Mouse (Mus musculus): ENCODE data around the gene Olfr284. TPM values are rescaled to one million over a fixed set of nuclear protein-coding genes. Genes with fewer than 3 reads are reported as not detected.

The Olfr284 gene
- polyA plus RNA-seq, 1 experiment from 2014 or later: not detected

Other genes starting within 250 kb of the Olfr284 start
- 119 and 127 TPM in 2 replicates for gene Pfkm, start 248.4 kb downstream of the Olfr284 start, polyA plus RNA-seq (2015; fragmentation: Nextera tagmentation; extraction: Ambion mirVana)
- 16.7 and 19.0 TPM in 2 replicates for gene Senp1, start 247.2 kb downstream of the Olfr284 start, polyA plus RNA-seq (2015; fragmentation: Nextera tagmentation; extraction: Ambion mirVana)
- 77.6 and 78.1 TPM in 2 replicates for gene Asb8, start 175.4 kb downstream of the Olfr284 start, polyA plus RNA-seq (2015; fragmentation: Nextera tagmentation; extraction: Ambion mirVana)
- gene Ccdc184, start 173.8 kb downstream of the Olfr284 start, polyA plus RNA-seq (2015; fragmentation: Nextera tagmentation; extraction: Ambion mirVana): 1.6 and 1.7 TPM in 2 replicates
- not detected in 2 replicates for gene Olfr288, start 145.4 kb downstream of the Olfr284 start, polyA plus RNA-seq (2015; fragmentation: Nextera tagmentation; extraction: Ambion mirVana)
- not detected in 2 replicates for gene Gm44579, start 120.0 kb downstream of the Olfr284 start, polyA plus RNA-seq (2015; fragmentation: Nextera tagmentation; extraction: Ambion mirVana)
- not detected in 2 replicates for gene Olfr287, start 119.9 kb downstream of the Olfr284 start, polyA plus RNA-seq (2015; fragmentation: Nextera tagmentation; extraction: Ambion mirVana)
- not detected in 2 replicates for gene Olfr286, start 106.5 kb downstream of the Olfr284 start, polyA plus RNA-seq (2015; fragmentation: Nextera tagmentation; extraction: Ambion mirVana)
- not detected in 2 replicates for gene H1fnt, start 83.7 kb downstream of the Olfr284 start, polyA plus RNA-seq (2015; fragmentation: Nextera tagmentation; extraction: Ambion mirVana)
- 1.1 and 1.8 TPM in 2 replicates for gene Zfp641, start 44.8 kb downstream of the Olfr284 start, polyA plus RNA-seq (2015; fragmentation: Nextera tagmentation; extraction: Ambion mirVana)
- gene Olfr285, start 23.6 kb downstream of the Olfr284 start, polyA plus RNA-seq (2015; fragmentation: Nextera tagmentation; extraction: Ambion mirVana): not detected in 2 replicates
- gene Olfr283, start 40.0 kb upstream of the Olfr284 start, polyA plus RNA-seq (2015; fragmentation: Nextera tagmentation; extraction: Ambion mirVana): not detected in 2 replicates
- not detected in 2 replicates for gene Olfr282, start 90.2 kb upstream of the Olfr284 start, polyA plus RNA-seq (2015; fragmentation: Nextera tagmentation; extraction: Ambion mirVana)
- gene Olfr281, start 111.6 kb upstream of the Olfr284 start, polyA plus RNA-seq (2015; fragmentation: Nextera tagmentation; extraction: Ambion mirVana): not detected in 2 replicates
- gene OR5BS1P, start 128.9 kb upstream of the Olfr284 start, polyA plus RNA-seq (2015; fragmentation: Nextera tagmentation; extraction: Ambion mirVana): not detected in 2 replicates
- not detected in 2 replicates for gene Lalba, start 141.7 kb upstream of the Olfr284 start, polyA plus RNA-seq (2015; fragmentation: Nextera tagmentation; extraction: Ambion mirVana)
- gene Olfr279, start 151.4 kb upstream of the Olfr284 start, polyA plus RNA-seq (2015; fragmentation: Nextera tagmentation; extraction: Ambion mirVana): not detected in 2 replicates
- gene Kansl2, start 193.3 kb upstream of the Olfr284 start, polyA plus RNA-seq (2015; fragmentation: Nextera tagmentation; extraction: Ambion mirVana): 70.0 and 81.2 TPM in 2 replicates
- 33.2 and 38.0 TPM in 2 replicates for gene Ccnt1, start 229.9 kb upstream of the Olfr284 start, polyA plus RNA-seq (2015; fragmentation: Nextera tagmentation; extraction: Ambion mirVana)
- gene 4930415O20Rik, start 230.0 kb upstream of the Olfr284 start, polyA plus RNA-seq (2015; fragmentation: Nextera tagmentation; extraction: Ambion mirVana): 0.40 and 0.74 TPM in 2 replicates